Mouse (Mus musculus) embryonic fibroblast, embryonic 13.5 days (primary cell): ENCODE results near the gene Ihh.

ENCODE experiments used
- CTCF ChIP-seq: IDR thresholded peaks from 2 replicates; pipeline ENCODE4 v1.5.1; 2011; ENCODE audit warnings: mild to moderate bottlenecking, control low read depth, low read length, moderate library complexity, borderline replicate concordance; ENCODE audit not compliant: insufficient read depth
- POLR2A ChIP-seq: IDR thresholded peaks from 2 replicates; pipeline ENCODE4 v1.6.1; 2011; ENCODE audit warnings: low read depth, mild to moderate bottlenecking, control low read depth, low read length, moderate library complexity

- no peak for TF ChIP-seq POLR2A
- no peak for TF ChIP-seq CTCF
Measured at GRCm38 (mm10) chr1:74962853-74963227, 11.4 kb upstream of the Ihh start.
